Mouse (Mus musculus): ENCODE measurements around the gene Slc35f2. TPM values are rescaled to one million over a fixed set of nuclear protein-coding genes. Genes with fewer than 3 reads are reported as not detected.

The Slc35f2 gene
- polyA plus RNA-seq (2016; fragmentation: Nextera tagmentation; extraction: Ambion mirVana), result 6.6 and 7.6 TPM in 2 replicates

GRCm38 (mm10) chr9:53771344-53772021 lies at the start of gene Slc35f2:
Gene Slc35f2, plus strand, starts transcription at chr9:53771538.
- peaks cover 8% of the 10 kb centered on the region for H3K4me1 ChIP-seq
- H3K36me3 ChIP-seq, result no peaks in the 10 kb centered on the region
- H3K27me3 ChIP-seq (replicated peaks), result peaks cover 27% of the 10 kb centered on the region
- peak; percentile 83; the same call in 1 of the 2 replicates for ATAC-seq (ENCODE audit: low FRiP score, low read depth)
- H3K9me3 ChIP-seq, result 0 out of 2 replicates have a peak, but pooled peaks cover 10% of the 10 kb centered on the region
- H3K27ac ChIP-seq, result no peak within 1 kb of the TSS
- peak within 1 kb of the TSS; percentile 56 for H3K4me3 ChIP-seq
- under 1% methylated on average over 50 of the region's 50 CpGs for WGBS
- peak within 1 kb of the TSS; percentile 53 for H3K9ac ChIP-seq
- H3K4me2 ChIP-seq (replicated peaks), result peak within 1 kb of the TSS; percentile 97

GRCm38 (mm10) chr9:53740829-53741404 lies 30.4 kb upstream of the Slc35f2 start:
- Histone ChIP-seq H3K4me2 (replicated peaks) (no peak overlapping the region), H3K27me3 (replicated peaks) (no peaks in the 10 kb centered on the region), H3K4me1 (no peaks in the 10 kb centered on the region), H3K9ac (no peak overlapping the region), H3K27ac (no peak overlapping the region), H3K9me3 (no peaks in the 10 kb centered on the region), H3K4me3 (no peak overlapping the region), H3K36me3 (no peaks in the 10 kb centered on the region)
- 62% methylated on average over 3 of the region's 3 CpGs for WGBS
- ATAC-seq (ENCODE audit: low FRiP score, low read depth), result no peak

- Histone ChIP-seq H3K4me1 (no peaks in the 10 kb centered on the region), H3K27me3 (replicated peaks) (no peaks in the 10 kb centered on the region), H3K9me3 (no peaks in the 10 kb centered on the region), H3K4me2 (replicated peaks) (no peak overlapping the region), H3K9ac (no peak overlapping the region), H3K27ac (no peak overlapping the region), H3K4me3 (no peak overlapping the region), H3K36me3 (no peaks in the 10 kb centered on the region)
- 89% methylated on average over 13 of the region's 13 CpGs for WGBS
- ATAC-seq (ENCODE audit: low FRiP score, low read depth), result no peak
Observed at GRCm38 (mm10) chr9:53750411-53750810, 20.9 kb upstream of the Slc35f2 start.

- Histone ChIP-seq H3K27ac (no peak overlapping the region), H3K9me3 (no peaks in the 10 kb centered on the region), H3K4me1 (no peaks in the 10 kb centered on the region), H3K27me3 (replicated peaks) (no peaks in the 10 kb centered on the region), H3K4me2 (replicated peaks) (no peak overlapping the region), H3K36me3 (no peaks in the 10 kb centered on the region), H3K4me3 (no peak overlapping the region), H3K9ac (no peak overlapping the region)
- WGBS, result 51% methylated on average over 5 of the region's 5 CpGs
- no peak for ATAC-seq (ENCODE audit: low FRiP score, low read depth)
Observed at GRCm38 (mm10) chr9:53750899-53751298, 20.4 kb upstream of the Slc35f2 start.

GRCm38 (mm10) chr9:53754801-53755200 lies 16.5 kb upstream of the Slc35f2 start:
- ATAC-seq (ENCODE audit: low FRiP score, low read depth), result no peak
- H3K27me3 ChIP-seq (replicated peaks), result no peaks in the 10 kb centered on the region
- H3K36me3 ChIP-seq, result no peaks in the 10 kb centered on the region
- no peak overlapping the region for H3K4me3 ChIP-seq
- H3K9ac ChIP-seq, result no peak overlapping the region
- H3K9me3 ChIP-seq, result no peaks in the 10 kb centered on the region
- no peaks in the 10 kb centered on the region for H3K4me1 ChIP-seq
- H3K4me2 ChIP-seq (replicated peaks), result no peak overlapping the region
- no peak overlapping the region for H3K27ac ChIP-seq

GRCm38 (mm10) chr9:53758142-53758541 lies 13.2 kb upstream of the Slc35f2 start:
- H3K27me3 ChIP-seq (replicated peaks), result no peaks in the 10 kb centered on the region
- no peaks in the 10 kb centered on the region for H3K4me1 ChIP-seq
- H3K4me3 ChIP-seq, result no peak overlapping the region
- no peaks in the 10 kb centered on the region for H3K36me3 ChIP-seq
- ATAC-seq (ENCODE audit: low FRiP score, low read depth), result no peak
- H3K9ac ChIP-seq, result no peak overlapping the region
- no peak overlapping the region for H3K4me2 ChIP-seq (replicated peaks)
- WGBS, result 90% methylated on average over 2 of the region's 2 CpGs
- no peak overlapping the region for H3K27ac ChIP-seq
- no peaks in the 10 kb centered on the region for H3K9me3 ChIP-seq

GRCm38 (mm10) chr9:53764697-53765096 lies 6.6 kb upstream of the Slc35f2 start:
- no peak for ATAC-seq (ENCODE audit: low FRiP score, low read depth)
- H3K9ac ChIP-seq, result no peak overlapping the region

GRCm38 (mm10) chr9:53768486-53768885 lies 2.9 kb upstream of the Slc35f2 start:
- H3K9ac ChIP-seq, result no peak overlapping the region
- WGBS, result 89% methylated on average over 5 of the region's 5 CpGs
- ATAC-seq (ENCODE audit: low FRiP score, low read depth), result no peak

More at GRCm38 (mm10) chr9:53764697-53765096, 6.6 kb upstream of the Slc35f2 start:
- H3K4me3 ChIP-seq, result no peak overlapping the region
- H3K9me3 ChIP-seq, result 0 out of 2 replicates have a peak, but pooled peaks cover 10% of the 10 kb centered on the region
- WGBS, result 83% methylated on average over 8 of the region's 8 CpGs
- no peaks in the 10 kb centered on the region for H3K4me1 ChIP-seq
- H3K27me3 ChIP-seq (replicated peaks), result no peaks in the 10 kb centered on the region
- H3K4me2 ChIP-seq (replicated peaks), result no peak overlapping the region
- no peak overlapping the region for H3K27ac ChIP-seq
- H3K36me3 ChIP-seq, result no peaks in the 10 kb centered on the region

GRCm38 (mm10) chr9:53770771-53771343 lies 481 bp upstream of the Slc35f2 start:
- 41% methylated on average over 12 of the region's 12 CpGs for WGBS
- peak overlapping the region; percentile 53; the same call in 1 of the 2 replicates for H3K9ac ChIP-seq
- H3K27me3 ChIP-seq (replicated peaks), result peaks cover 27% of the 10 kb centered on the region
- ATAC-seq (ENCODE audit: low FRiP score, low read depth), result 0 out of 2 replicates have a peak, but pooled peaks have one; percentile 17
- peaks cover 8% of the 10 kb centered on the region for H3K4me1 ChIP-seq
- no peaks in the 10 kb centered on the region for H3K36me3 ChIP-seq
- 0 out of 2 replicates have a peak, but pooled peaks cover 10% of the 10 kb centered on the region for H3K9me3 ChIP-seq
- H3K4me3 ChIP-seq, result peak overlapping the region; percentile 56
- H3K4me2 ChIP-seq (replicated peaks), result peak overlapping the region; percentile 97
- H3K27ac ChIP-seq, result no peak overlapping the region

More at GRCm38 (mm10) chr9:53768486-53768885, 2.9 kb upstream of the Slc35f2 start:
- no peak overlapping the region for H3K4me2 ChIP-seq (replicated peaks)
- H3K36me3 ChIP-seq, result no peaks in the 10 kb centered on the region
- H3K27me3 ChIP-seq (replicated peaks), result peaks cover 27% of the 10 kb centered on the region
- H3K27ac ChIP-seq, result no peak overlapping the region
- 0 out of 2 replicates have a peak, but pooled peaks cover 10% of the 10 kb centered on the region for H3K9me3 ChIP-seq
- peaks cover 8% of the 10 kb centered on the region for H3K4me1 ChIP-seq
- H3K4me3 ChIP-seq, result no peak overlapping the region

- no peaks in the 10 kb centered on the region for H3K36me3 ChIP-seq
- H3K4me3 ChIP-seq, result peak overlapping the region; percentile 56
- H3K9me3 ChIP-seq, result 0 out of 2 replicates have a peak, but pooled peaks cover 10% of the 10 kb centered on the region
- H3K9ac ChIP-seq, result peak overlapping the region; percentile 53
- 3% methylated on average over 17 of the region's 17 CpGs for WGBS
- ATAC-seq (ENCODE audit: low FRiP score, low read depth), result 0 out of 2 replicates have a peak, but pooled peaks have one; percentile 44
- no peak overlapping the region for H3K27ac ChIP-seq
- peak overlapping the region; percentile 97 for H3K4me2 ChIP-seq (replicated peaks)
- peaks cover 27% of the 10 kb centered on the region for H3K27me3 ChIP-seq (replicated peaks)
- peaks cover 8% of the 10 kb centered on the region for H3K4me1 ChIP-seq
Observed at GRCm38 (mm10) chr9:53772121-53772561, 803 bp downstream of the Slc35f2 start.

- no peak overlapping the region for H3K4me2 ChIP-seq (replicated peaks)
- H3K4me3 ChIP-seq, result no peak overlapping the region
- H3K27ac ChIP-seq, result no peak overlapping the region
- ATAC-seq (ENCODE audit: low FRiP score, low read depth), result no peak
- peaks cover 8% of the 10 kb centered on the region for H3K4me1 ChIP-seq
- no peaks in the 10 kb centered on the region for H3K36me3 ChIP-seq
- H3K27me3 ChIP-seq (replicated peaks), result peaks cover 24% of the 10 kb centered on the region
- no peak overlapping the region for H3K9ac ChIP-seq
- H3K9me3 ChIP-seq, result no peaks in the 10 kb centered on the region
- 83% methylated on average over 2 of the region's 2 CpGs for WGBS
Observed at GRCm38 (mm10) chr9:53775511-53775910, 4.2 kb downstream of the Slc35f2 start.

Data from neural tube, embryonic 12.5 days (tissue).